Mouse (Mus musculus) hindbrain, postnatal 0 days (tissue): ENCODE results near the gene Slc35b4. TPM values are rescaled to one million over a fixed set of nuclear protein-coding genes. Genes with fewer than 3 reads are reported as not detected.

Experiments used
- ATAC-seq: fragments of 200-750 bp; cut with Nextera tagmentation; 2 replicates; pipeline ENCODE4 v1.8.0; 2017; ENCODE audit warnings: mild to moderate bottlenecking, moderate TSS enrichment, moderate library complexity
- DNase-seq: peaks from one replicate; pipeline ENCODE4 v3.0.0-alpha.2; 2015; ENCODE audit warnings: low spot score
- H3K27ac ChIP-seq: fragments of 300-500 bp; sonication (generic); 2 replicates; pipeline ENCODE4 v1.5.1; 2014; ENCODE audit warnings: mild to moderate bottlenecking
- H3K27me3 ChIP-seq: fragments of 300-500 bp; sonication (generic); 2 replicates; pipeline ENCODE4 v1.6.1; 2014; ENCODE audit warnings: low read length, mixed read lengths; ENCODE audit not compliant: insufficient read depth
- H3K36me3 ChIP-seq: fragments of 300-500 bp; sonication (generic); 2 replicates; pipeline ENCODE4 v1.6.1; 2014; ENCODE audit warnings: low read length, mixed read lengths; ENCODE audit not compliant: insufficient read depth
- H3K4me1 ChIP-seq: fragments of 300-500 bp; sonication (generic); 2 replicates; pipeline ENCODE4 v1.6.1; 2014; ENCODE audit warnings: antibody characterized with exemption, low read length, mixed read lengths; ENCODE audit not compliant: insufficient read depth
- H3K4me2 ChIP-seq: fragments of 300-500 bp; sonication (generic); 2 replicates; pipeline ENCODE4 v1.6.1; 2014; ENCODE audit warnings: low read depth, mild to moderate bottlenecking, low read length, moderate library complexity, mixed read lengths
- H3K4me3 ChIP-seq: fragments of 300-500 bp; sonication (generic); 2 replicates; pipeline ENCODE4 v1.5.1; 2014; ENCODE audit warnings: low read length
- H3K9ac ChIP-seq: fragments of 300-500 bp; sonication (generic); replicated peaks from 2 replicates; pipeline ENCODE4 v1.6.1; 2014; ENCODE audit warnings: mild to moderate bottlenecking, low read length, moderate library complexity, mixed read lengths
- H3K9me3 ChIP-seq: fragments of 300-500 bp; sonication (generic); 2 replicates; pipeline ENCODE4 v1.6.1; 2016; ENCODE audit warnings: low read length, mixed read lengths
- CTCF ChIP-seq: IDR thresholded peaks from 2 replicates; pipeline ENCODE4 v1.5.1; 2016; ENCODE audit warnings: antibody characterized with exemption, control low read depth, low read depth
- WGBS: fragments of 180-500 bp; shearing (Covaris S2); extraction: QIAGEN DNeasy Blood & Tissue Kit; methylation state at CpG from one replicate; pipeline ENCODE4 v1.1.7; 2014; 5-methylcytosine and 5-hydroxymethylcytosine counted together
- polyA plus RNA-seq: library from polyadenylated mRNA; unstranded; fragments of >200 nt; fragmentation: Nextera tagmentation; extraction: Ambion mirVana; gene quantifications from 2 replicates; pipeline ENCODE4 v1.2.1, GENCODE M21; 2015
- total RNA-seq: library from RNA; depleted of rRNA; stranded (reverse); fragments of >200 nt; gene quantifications from 2 replicates; pipeline ENCODE4 v1.2.3, GENCODE M21; 2014

Gene Slc35b4
- total and polyA plus RNA-seq, 2 experiments from 2014 or later: 28.7 to 30.4 TPM

DNA sequence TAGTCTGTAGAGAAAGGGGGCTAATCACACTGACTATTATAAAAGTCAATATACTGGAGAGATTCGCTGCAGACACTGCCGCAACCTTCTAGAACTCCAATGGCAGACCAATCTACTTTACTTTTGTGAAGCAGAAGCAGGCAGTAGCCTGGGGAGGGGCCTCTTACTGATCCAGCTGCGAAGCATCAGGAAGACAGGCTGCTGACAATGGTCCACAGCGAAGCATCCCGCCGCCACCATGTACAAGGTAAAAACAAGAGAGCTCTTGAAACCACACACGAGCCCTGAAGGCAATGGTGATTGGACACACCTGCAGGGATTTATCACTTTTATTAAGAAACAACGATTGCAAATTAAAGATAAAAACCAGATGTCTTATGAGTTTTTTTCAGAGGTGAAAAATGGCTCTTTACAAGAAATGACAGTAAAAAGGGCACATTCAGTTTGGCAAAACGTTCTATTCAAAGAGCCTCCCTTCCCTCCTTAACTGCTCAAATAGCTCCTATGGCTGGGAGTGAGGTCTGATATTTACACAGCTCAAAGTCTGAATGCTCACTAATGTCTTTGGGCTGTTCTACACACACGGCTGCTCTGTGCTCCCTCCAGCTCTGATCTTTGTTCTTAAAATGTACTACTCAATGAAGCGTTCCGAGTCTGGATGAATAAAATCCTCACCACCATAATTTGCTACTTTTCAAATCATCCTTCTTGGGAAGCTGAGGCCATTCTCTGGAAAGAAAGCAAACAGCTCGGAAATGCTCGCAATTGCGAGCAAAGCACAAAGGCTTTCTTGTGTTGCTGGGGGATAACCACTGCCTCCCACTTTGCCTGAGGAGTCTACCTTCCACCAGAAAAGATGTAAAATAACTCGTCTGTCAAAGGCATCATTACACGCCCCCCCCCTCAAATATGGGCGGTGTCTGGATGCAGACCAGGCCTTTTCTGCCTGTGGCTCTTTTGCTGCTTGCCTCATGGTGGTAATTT is 23.6 kb downstream of the Slc35b4 start:
- 43% methylated on average over 18 of the region's 18 CpGs for WGBS
- TF ChIP-seq CTCF: no peak
- Histone ChIP-seq H3K27ac (peak overlapping the region; percentile 75; the same call in 1 of the 2 replicates), H3K4me1 (peaks cover 10% of the 10 kb centered on the region; the same call in 1 of the 2 replicates), H3K4me2 (no peak overlapping the region), H3K4me3 (no peak overlapping the region), H3K9ac (no peak overlapping the region), H3K36me3 (peaks cover 7% of the 10 kb centered on the region; the same call in 1 of the 2 replicates), H3K27me3 (no peaks in the 10 kb centered on the region), H3K9me3 (no peaks in the 10 kb centered on the region)
- ATAC-seq (peak; percentile 31; the same call in 1 of the 2 replicates), DNase-seq (peak; percentile 28)

DNA sequence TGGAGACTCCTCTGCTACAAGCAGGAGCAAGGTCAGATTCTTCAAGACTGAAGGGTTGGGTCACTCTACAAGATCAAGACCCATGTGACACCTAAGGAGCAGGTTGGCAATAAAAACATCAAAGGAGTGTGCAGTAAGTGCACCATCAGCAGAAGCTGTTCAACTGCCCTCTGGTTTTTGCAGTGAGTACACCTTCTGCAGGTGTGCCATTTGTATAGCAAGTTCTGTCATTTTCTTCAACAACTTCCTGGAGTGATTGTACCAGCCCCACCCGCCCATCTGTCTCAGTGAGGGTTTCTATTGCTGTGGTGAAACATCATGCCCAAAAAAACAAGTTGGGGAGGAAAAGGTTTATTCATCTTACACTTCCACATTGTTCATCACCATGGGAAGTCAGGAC is 27.1 kb downstream of the Slc35b4 start:
- H3K36me3 ChIP-seq: no peaks in the 10 kb centered on the region
- DNase-seq (no peak), ATAC-seq (no peak)
- H3K4me1 ChIP-seq: peaks cover 10% of the 10 kb centered on the region; the same call in 1 of the 2 replicates
- no peak overlapping the region for H3K9ac ChIP-seq
- H3K4me3 ChIP-seq: no peak overlapping the region
- no peak overlapping the region for H3K27ac ChIP-seq
- H3K9me3 ChIP-seq: no peaks in the 10 kb centered on the region
- TF ChIP-seq CTCF: no peak
- no peaks in the 10 kb centered on the region for H3K27me3 ChIP-seq
- H3K4me2 ChIP-seq: no peak overlapping the region
- 77% methylated on average over 1 of the region's 1 CpGs for WGBS

DNA sequence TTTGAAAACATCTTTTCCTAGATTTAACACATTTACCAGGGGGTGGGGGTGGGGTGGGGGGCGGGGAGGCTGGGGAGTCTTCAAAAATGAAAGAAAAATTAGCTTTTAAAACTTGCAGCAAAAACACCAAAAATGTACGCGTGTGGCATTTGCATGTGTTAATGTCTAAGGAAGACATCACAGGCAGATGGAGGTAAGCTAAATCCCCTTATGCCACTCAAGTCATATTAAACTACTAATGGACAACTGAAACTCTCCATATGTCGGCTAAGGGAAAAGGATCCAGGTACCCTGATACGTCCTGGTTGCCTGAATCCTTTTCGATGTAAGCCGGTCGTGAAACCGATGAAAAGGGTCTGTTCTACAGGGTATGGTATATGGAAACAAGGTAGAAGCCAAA is 27.8 kb downstream of the Slc35b4 start:
- DNase-seq: no peak
- Histone ChIP-seq H3K9me3 (no peaks in the 10 kb centered on the region), H3K4me3 (no peak overlapping the region), H3K9ac (no peak overlapping the region), H3K36me3 (no peaks in the 10 kb centered on the region), H3K4me2 (no peak overlapping the region), H3K27ac (no peak overlapping the region), H3K4me1 (peaks cover 8% of the 10 kb centered on the region; the same call in 1 of the 2 replicates), H3K27me3 (no peaks in the 10 kb centered on the region)
- 86% methylated on average over 9 of the region's 9 CpGs for WGBS
- ATAC-seq: no peak
- no peak for TF ChIP-seq CTCF

DNA sequence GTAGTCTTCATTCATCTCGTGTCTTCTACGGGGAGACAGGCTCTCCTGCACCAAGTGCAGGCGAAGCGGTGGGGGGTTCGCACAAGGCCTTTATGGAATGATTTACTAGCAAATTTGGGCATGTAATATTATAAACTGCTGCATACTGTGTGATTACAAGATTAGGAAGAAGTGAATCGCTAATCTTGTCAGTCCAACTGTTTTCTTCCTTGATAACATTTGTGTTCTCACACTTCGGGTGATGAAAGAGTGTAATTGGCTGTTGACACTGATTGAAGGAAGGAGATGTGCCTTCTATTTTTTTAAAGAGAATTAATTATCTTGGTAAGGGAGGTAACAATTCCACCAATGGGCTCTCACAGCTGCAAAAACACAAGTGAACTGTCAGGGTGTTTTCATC is 28.3 kb downstream of the Slc35b4 start:
- Histone ChIP-seq H3K4me2 (no peak overlapping the region), H3K4me1 (peaks cover 4% of the 10 kb centered on the region; the same call in 1 of the 2 replicates), H3K36me3 (no peaks in the 10 kb centered on the region), H3K9me3 (no peaks in the 10 kb centered on the region), H3K9ac (no peak overlapping the region), H3K27me3 (no peaks in the 10 kb centered on the region), H3K4me3 (no peak overlapping the region), H3K27ac (no peak overlapping the region)
- ATAC-seq: no peak
- no peak for TF ChIP-seq CTCF
- 69% methylated on average over 7 of the region's 7 CpGs for WGBS
- no peak for DNase-seq

DNA sequence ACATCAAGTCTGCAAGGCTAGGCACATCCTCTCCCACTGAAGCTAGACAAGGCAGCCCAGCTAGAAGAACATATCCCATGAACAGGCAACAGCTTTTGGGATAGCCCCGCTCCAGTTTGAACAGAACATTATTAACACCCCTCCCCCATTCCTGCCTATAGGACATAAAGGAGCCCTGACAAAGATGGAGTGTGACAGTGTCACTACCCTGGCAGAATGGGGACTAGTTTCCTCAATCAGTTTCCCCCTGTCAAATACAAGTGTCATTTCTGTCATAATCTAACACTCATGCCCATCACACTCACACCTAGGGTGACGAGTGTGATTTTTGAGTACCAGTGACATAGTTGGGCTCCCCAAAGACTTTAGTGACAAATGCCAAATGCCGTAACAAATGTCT is 28.9 kb downstream of the Slc35b4 start:
- H3K4me1 ChIP-seq: 0 out of 2 replicates have a peak, but pooled peaks cover 1% of the 10 kb centered on the region
- H3K27ac ChIP-seq: no peak overlapping the region
- H3K4me2 ChIP-seq: no peak overlapping the region
- TF ChIP-seq CTCF: no peak
- H3K36me3 ChIP-seq: no peaks in the 10 kb centered on the region
- no peaks in the 10 kb centered on the region for H3K9me3 ChIP-seq
- ATAC-seq (no peak), DNase-seq (no peak)
- 83% methylated on average over 3 of the region's 3 CpGs for WGBS
- H3K4me3 ChIP-seq: no peak overlapping the region
- no peak overlapping the region for H3K9ac ChIP-seq
- no peaks in the 10 kb centered on the region for H3K27me3 ChIP-seq

DNA sequence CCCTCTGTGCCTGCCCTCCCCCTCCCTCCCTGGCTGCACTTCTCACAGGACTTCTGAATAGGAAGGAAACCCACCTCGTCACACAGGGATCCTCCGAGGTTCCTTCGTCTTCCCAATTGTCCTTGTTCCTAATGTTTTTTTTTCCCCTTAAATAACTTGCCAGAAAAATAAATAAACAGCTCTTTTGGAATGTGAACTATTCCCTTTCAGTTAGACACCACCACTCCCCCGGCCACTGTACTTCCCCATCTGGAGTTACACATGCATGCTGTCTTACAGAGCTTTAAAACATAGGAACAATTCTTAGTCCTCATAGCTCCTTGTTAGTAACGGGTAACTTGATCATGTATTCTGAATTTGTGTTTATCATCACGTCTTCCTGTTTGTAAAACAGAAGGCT is 30.9 kb downstream of the Slc35b4 start:
- DNase-seq: no peak
- Histone ChIP-seq H3K27ac (no peak overlapping the region), H3K9ac (no peak overlapping the region), H3K36me3 (no peaks in the 10 kb centered on the region), H3K4me3 (no peak overlapping the region), H3K27me3 (no peaks in the 10 kb centered on the region), H3K4me1 (no peaks in the 10 kb centered on the region), H3K9me3 (no peaks in the 10 kb centered on the region), H3K4me2 (no peak overlapping the region)
- 80% methylated on average over 6 of the region's 6 CpGs for WGBS
- TF ChIP-seq CTCF: no peak
- ATAC-seq: no peak

DNA sequence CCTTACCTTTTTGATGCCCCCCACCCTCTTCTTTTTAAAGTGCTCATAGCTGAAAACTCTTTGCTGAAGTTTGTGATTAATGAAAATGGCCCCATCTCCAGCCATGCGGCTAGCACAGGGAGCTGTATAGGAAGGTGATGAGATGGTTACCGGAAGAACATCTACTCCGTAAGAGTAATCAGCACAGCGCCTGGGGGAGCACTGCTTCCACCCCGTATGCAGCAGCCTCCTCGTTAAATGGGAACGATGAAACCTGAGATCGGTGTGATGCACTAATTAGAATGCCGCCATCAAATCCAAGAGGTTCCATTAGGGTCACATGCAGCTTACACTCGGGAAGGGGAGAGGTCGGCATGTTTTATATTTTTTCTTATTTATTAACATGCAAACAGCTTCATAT is 34.0 kb downstream of the Slc35b4 start:
- peak; percentile 22 for DNase-seq
- no peak overlapping the region for H3K4me3 ChIP-seq

More for the DNA sequence above, 34.0 kb downstream of the Slc35b4 start:
- Histone ChIP-seq H3K4me1 (no peaks in the 10 kb centered on the region), H3K9ac (no peak overlapping the region), H3K4me2 (no peak overlapping the region), H3K36me3 (no peaks in the 10 kb centered on the region), H3K27me3 (no peaks in the 10 kb centered on the region), H3K27ac (no peak overlapping the region), H3K9me3 (no peaks in the 10 kb centered on the region)
- TF ChIP-seq CTCF: no peak
- 69% methylated on average over 11 of the region's 11 CpGs for WGBS
- ATAC-seq: no peak
